Mouse (Mus musculus) NIH3T3 (cell line): ENCODE results near the gene Slc35c1.

Experiments used
- DNase-seq: peaks from one replicate; pipeline ENCODE4 v3.0.0-alpha.2; 2012; ENCODE audit warnings: low read depth

Slc35c1 gene

DNA sequence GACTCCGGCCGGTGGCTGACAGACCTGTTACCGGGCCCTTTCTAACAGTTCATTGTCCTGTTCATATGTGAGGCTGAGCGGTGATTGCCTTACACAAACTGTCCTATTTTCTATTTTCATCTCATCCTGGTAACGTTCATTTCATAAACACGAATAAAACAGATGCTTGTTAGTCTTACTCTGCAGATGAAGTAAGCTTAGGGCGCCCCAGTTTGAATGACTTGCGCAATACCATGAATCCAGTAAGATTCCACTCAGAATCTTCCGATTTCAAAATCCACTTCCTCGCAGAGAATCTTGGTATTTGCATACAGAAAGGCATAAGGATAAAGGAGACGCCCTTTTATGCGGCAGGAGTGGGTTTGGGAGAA is 26.0 kb downstream of the Slc35c1 start:
- DNase-seq: peak; percentile 66

DNA sequence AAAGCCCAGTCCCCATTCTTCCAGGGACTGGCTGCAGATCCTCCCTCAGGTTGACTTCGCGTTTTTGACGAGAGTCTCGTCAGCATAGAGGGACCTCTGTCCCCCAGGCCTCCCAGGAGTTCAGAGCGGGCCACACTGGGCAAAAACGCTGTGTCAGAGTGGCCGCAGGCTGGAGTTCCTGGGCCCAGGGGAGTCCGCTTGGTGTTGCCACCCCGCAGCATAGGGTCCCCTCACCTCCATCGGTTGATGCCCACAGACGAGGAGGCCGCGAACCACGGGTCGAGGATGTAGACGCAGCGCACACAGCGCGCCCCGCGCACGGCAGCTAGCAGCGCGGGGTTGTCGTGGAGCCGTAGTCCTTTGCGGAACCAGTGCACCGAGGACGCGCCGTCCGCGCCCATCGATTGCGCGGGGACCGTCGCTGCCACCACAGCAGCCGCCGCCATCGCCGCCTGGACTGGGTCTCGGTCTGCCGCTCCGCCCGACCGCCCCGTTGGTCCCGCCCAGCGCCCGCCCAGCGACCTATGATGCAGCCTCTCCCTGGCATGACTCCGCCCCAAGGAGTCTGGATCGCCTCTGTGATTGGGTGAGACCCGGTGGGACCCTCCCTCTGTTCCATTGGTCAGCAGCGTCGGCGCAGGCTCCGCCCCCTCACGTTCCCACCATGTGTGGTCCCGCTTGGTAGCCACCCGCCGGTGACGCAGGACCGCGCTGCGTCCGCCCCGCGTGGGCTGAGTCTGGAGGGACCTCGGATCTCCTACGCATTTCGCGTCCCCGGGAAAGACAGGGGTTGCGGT is 26.6 kb downstream of the Slc35c1 start, which contains the start of gene Cry2:
Gene Cry2, minus strand, starts transcription at position 466 of the 797 bp plus-strand sequence.
- peak; percentile 99 for DNase-seq

DNA sequence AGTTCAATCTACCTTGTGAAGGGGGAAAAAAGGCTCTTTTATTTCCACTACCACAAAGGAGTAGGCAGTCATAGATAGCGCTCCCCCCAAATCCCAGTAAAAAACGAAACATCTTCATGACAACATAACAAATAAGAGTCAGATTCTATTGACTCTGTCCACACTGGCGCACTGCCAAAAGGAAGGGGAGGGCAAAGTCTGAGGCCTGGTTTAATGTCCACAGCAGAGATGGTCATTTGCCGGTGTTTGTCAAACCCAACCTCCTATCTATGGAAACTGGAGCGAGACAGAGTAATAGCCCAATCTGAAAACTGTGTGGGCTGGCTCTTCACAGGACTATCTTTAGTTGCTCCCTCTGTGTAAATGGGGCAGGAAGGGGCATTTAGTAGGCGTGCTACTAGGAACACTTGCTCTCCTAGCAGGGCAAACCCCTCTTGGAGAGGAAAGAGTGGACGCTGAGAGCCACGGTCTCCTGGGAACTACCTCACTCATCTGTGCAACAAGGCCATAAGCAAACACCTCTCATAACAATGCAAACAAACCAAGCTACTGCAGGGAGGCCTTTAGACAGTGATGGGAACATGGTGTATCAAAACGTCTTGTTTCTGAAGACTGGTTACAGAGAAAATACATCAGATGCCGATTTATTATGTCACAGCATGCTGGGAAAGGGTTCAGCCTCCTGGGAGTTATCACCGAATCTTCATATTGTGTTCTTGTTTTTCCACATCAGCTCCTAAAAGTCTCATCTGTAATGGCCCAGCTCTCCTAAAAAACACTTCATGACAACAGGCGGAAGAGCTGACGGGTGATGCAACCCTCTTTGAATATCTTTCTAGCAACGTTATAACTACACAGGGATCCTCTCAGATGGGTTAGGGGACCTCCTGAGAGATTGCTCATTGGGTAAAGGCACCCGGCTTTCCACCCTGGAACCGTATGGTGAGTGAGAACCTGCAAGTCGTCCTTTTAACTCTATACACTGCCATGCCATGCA is 27.7 kb downstream of the Slc35c1 start:
- DNase-seq: peak; percentile 80

DNA sequence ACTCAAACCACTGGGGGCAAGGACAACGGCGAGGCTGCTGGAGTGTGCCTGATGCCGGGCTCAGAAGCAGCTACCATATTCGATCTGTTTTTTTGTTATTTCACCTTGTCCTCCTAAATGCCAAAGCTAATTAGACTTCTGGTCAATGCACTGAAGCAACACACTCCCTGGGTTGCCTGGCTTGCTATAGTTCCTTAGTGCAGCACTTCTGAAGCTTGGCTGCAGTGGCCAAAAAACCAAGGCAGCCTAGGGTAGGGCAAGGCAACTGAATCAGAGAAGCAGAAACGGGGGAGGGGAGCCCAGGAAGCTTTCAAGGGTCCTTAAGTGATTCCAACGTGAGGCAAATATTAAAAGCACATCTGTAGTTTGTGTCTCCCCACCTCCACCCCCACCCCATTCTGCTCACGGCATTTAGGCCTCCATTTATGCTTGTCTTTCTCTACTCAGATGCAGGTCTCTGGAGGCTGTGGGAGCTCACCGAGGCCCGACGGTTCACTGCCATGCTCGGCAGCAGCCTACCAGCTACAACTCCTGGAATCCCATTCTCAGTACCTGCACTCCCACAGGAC is 28.6 kb downstream of the Slc35c1 start:
- DNase-seq: peak; percentile 44

DNA sequence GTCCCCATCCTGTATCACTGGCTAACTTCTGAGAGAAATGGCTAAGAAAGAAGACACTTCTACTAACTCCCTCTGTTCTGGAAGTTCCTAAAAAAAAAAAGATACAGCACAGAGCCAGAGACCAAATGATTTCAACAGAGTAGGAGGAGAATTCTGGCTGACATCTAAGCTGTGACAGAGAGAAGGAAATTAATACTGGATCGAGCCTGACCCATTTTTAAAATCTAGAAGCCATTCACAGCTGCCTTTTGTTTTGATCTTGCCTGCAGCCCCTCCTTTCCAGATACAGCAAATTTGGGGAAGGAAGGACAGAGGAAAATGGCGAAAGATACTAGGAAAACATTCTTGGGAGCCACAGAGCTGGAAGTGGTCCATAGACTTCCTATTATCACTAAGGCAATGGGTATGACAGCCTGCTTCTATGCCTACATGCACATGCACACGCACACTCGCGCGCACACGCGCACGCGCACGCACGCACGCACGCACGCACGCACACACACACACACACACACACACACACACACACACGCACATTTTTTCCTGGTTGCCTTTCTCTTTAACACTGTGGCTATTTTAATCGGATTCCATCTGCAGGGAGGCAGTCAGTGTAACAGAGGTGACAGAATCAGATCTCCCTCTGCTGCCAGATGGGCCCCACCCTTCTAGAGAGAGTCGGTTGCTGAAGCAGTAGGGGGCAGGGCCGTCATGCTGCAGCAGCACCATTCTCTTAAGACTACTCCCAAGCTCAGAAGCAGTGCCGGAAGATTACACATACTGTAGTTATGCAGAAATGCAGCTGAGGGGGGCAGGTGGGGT is 29.4 kb downstream of the Slc35c1 start:
- DNase-seq: peak; percentile 87

DNA sequence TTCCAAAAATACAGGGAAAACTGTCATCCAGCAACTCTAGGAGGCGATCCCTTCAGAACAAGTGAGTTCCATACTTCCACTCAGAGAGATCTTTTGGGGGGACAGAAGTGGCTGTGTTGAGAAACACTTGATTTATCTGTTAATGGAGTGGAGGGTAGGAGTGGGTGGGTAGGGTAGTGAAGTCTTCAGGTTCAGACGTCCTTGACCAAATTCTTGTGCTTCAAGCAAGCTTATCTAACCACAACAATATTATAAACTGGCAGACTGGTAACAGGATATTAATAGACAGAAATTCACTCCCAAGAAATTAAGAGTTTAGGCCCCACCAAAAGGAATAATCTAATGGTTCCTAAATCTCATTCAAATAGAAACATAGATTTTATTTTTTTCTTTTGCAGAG is 30.2 kb downstream of the Slc35c1 start:
- no peak for DNase-seq

DNA sequence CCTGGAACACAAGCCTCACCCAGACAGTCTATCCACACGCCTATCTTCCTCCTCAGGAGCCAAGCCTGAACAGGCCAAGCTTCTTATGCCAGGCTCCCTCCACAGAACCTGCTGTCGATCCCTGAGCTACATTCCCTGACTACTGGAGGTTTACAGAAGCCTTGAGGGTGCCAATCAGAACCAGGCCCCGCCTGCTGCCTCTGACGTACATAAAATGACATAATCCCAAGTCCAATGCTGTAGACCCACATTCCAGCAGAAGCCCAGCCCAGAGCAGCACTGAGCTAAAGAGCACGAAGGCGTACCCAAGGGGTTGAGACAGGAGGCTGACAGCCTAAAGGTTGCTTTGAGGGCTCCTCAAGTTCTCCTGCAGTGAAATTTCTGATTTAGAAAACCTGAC is 32.5 kb downstream of the Slc35c1 start:
- no peak for DNase-seq

DNA sequence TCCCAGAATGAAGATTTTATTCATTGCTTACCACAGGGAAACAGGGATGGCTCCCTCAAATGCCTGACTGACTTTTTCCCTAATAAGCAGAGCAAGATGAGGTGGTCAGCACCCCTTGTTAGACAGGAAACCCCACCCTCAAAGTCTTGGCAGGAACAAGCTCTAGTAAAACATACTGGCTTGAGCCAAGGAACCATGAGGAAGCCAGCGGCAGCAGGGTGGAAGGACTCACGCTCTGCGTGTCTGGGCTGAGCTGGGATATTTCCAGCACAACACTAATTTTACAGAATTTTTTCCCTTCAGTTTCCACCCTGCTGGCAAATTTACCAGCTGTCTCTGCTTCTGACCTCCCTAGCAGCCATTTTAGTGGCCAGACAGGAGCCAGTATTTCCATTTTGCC is 33.9 kb downstream of the Slc35c1 start:
- DNase-seq: no peak

DNA sequence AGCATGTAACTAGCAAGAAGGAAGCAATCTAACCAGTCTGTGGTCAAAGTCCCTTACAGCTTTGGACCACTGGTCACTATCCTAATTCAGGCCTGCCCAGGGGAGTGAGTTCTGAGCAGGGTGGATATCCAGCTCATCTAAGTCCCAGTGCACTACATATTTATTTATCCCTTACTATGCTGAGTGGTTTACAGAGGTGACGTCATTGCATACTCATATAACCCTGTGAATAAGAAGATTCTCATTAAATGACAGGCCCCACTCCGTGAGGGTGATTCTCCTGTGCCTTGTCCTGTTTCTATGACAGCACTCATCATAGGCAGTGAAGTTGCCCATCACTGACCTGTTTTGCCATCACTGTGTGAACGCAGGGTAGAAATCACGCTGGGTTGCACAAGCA is 35.0 kb downstream of the Slc35c1 start:
- DNase-seq: no peak

DNA sequence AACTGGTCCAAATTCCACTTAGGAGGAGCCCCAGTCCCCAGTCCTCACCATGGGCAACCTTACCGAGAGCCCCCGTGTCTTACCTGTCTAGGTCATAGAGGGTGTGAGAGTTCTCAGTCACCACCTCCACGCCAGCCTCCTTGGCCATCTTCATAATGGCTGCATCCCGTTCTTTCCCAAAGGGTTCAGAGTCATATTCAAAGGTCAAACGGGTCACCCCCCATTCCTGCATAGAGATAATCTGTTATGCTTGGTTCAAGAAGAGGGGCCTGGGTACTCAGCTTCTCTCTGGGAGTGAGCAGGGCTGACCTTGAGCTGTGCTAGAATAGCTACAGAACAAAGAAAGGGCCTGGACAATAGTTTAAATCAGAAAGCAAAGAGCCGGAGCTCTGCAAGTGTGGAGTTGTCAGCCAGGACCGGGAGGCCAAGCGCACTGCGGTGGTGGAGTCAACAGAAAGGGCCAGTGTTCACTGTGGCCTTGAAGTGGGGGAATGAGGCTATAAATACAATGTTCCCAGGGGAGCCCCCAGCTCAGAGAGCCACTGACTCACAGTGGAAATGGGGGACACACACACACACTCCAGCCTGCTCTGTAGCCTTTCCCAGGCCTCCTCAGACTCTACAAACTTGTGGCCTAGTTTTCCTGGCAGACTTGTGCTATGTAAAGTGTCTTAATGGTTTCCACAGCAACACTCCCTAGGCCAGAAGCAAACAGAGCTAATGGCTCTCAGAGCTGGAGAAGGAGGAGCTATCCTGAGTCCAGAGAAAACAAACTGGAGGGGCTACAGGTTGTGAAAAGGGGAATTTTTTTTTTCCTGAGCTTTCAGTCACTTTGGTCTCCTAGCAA is 35.7 kb downstream of the Slc35c1 start:
- DNase-seq: peak; percentile 72

DNA sequence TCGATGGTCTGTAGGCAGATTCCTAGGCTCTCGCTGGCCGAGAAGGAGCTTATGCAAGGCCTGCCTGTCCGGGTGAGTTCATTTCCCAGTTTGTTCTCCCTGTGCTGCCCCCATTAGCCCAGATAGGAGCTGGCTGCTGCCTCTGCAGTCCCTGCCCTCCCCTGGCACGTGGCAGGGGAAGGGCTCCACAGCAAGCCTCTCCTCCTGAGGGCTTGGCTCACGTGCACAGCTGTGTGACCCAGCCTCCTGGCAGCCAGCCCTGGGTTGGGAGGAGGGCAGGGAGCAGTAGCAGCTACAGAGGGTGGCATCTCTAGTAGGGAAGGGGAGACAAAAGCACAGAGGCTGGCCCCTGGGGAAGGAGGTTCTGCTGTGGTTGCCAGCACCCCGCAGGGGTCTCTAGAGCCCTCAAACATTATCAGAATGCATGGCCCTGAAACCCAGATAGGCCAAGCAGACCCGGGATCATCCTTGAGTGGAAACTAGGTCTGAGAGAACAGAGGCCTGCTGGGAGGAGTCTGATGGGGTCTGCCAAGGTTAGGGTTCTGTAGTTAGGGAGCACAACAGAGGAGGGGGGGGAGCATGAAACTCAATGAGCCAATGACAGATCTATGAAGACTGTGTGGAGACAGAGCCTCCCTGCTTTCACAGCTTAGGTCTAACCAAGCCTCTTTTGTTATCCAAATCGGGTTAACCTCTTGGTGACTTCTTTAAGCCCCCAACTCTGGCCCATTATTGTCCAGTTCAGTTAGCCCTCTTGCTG is 36.5 kb downstream of the Slc35c1 start:
- DNase-seq: peak; percentile 60

DNA sequence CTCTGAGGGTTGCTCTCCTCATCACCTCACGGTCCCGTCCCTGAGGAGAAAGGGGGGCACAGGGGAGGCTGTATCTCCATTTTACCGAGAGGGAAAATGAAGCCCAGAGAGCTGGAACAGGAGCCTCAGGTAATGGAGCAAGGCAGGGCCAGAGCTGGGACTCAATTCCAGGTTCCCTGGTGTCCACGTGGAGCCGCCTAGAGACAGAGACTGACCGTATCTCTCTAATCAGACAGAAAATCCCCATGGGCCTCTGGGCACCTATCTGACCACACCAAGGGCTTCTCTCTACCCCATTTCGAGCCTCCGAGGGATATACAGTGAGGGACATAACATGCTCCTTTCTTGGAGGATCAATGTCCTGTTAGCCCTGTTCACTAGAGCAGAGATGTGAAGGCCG is 37.2 kb downstream of the Slc35c1 start:
- DNase-seq: no peak

DNA sequence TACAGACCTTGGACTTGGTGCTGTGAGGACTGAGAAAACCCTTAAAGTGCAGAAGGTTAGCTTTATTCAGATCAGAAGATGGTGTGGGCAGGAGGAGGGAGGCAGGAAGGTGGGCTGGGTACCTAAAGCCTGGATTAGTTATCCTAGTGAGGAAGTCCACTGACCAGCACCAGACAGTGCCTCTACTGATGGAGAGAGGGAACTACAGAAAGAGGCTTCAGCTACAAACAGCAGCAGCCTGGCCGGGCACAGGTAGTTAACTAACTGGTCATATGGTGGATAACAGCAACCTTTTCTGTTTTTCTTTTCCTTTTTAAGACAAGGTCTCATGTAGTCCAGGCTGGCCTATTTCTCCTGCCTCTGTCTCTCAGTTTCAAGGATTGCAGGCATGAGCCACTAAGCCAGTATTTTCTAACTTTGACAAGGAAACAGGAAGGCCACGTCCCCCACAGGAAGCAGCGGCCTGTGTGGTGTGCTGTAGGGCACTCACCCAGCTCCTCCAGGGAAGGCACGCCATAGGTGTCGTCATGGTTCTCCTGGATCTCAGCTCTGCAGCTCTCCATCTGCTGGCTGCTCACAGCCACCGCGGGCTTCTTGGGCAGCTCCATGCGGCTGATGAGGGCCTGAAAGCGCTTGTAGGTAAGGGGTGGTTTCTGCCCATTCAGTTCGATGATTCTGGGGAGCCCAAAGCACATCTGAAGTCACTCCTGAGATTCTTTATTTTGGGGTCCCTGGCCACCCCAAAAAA is 37.8 kb downstream of the Slc35c1 start:
- peak; percentile 28 for DNase-seq

DNA sequence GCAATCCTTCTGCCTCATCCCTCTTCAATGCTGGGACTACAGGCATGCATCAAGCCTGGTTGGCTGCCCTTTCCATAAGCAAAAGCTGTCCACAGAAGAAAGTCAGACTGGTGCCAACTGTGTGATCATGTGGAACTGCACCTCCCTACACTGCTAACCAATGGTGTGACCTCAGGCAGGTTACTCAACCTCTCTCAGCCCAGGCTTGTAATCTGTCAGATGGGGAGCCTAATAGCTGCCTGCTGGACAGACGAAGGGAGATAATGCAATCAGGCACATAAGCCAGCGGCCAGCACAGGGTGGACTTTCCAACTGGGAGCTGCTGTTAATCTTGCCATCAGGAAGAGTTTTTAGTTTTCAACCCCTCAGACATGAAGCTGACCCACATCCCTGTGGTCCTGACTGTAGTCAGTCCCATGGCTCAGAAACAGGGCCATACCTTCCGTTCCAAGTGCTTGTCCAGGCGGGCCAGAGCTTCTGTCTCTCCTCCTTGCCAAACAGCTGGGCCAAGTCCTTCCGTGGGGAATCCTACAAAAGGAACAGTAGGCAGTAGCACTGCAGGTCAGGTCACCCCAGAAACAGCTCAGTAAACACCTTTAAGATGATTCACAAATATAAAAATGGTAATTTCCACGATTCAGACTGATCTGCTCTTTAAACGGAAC is 38.5 kb downstream of the Slc35c1 start:
- no peak for DNase-seq

DNA sequence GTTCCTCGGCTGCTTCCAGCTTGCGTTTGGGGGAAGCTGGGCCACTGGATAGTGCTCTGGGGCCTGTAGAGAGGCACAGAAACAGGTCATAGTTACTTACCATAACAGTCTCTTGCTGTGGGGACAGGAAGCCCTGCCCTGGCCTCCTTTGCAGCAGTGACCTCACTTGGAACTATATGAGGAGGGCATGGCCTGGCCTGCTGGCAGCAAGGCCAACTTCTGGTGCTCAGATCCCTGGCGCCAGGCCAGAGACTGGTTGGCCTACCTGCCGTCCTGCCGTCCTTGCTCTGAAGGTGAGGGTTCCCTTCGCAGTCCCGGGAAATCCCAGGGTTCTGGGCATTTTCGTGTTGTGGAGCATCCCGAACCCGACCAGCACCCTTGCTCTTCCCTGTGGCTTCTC is 48.6 kb downstream of the Slc35c1 start:
- no peak for DNase-seq

DNA sequence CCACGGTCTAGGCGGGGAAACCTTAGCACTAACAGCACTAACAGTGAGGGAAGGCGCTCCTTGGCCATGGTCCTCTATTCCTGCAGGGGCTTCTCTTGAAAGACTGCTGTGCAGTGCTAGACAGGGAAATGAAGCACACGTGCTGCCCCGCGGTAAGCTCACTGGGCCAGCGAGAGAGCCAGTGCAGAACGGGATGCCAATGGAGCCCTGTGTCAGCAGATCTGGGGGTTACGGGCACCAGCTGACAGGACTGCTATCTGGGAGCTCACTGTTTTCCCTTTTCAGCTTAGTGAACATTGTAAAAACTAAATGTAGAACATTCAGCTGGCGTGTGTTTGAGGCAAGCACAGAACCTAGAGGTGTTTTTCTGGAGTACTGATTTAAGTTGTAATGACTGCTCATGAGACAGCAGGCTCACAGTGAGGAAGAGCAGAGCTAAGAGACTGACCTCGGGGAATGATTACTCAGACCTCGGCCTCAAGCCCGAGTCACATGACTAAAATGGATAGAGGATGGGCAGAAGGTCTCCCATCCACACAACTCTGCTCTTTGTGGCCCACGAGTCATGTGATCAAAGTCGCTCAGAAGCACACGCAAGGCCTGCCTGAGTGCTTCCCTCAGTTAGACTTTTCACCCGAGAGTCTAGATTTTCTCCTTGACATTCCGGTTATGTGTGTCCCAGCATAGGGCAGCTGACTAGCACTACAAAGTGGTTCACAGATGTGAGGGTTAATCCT is 51.9 kb downstream of the Slc35c1 start:
- no peak for DNase-seq

DNA sequence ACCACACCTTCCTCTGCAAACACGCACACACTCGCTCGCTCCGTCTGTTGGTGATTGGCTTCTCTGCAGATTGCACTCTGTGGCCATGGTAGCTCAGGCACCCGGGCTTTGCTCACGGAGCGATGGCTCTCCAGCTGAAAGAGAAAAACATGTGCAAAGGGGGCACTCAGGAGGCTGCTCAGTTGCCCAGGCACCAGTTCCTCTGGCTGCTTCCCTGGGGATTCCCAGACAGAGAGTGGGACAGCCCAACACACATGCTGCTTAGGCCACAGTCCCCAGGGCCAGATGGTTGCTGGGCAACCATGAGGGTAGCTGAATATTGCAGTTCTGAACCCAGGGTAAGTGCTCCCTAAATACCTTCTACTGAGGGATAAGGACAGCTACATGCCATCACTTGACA is 54.7 kb downstream of the Slc35c1 start:
- no peak for DNase-seq

DNA sequence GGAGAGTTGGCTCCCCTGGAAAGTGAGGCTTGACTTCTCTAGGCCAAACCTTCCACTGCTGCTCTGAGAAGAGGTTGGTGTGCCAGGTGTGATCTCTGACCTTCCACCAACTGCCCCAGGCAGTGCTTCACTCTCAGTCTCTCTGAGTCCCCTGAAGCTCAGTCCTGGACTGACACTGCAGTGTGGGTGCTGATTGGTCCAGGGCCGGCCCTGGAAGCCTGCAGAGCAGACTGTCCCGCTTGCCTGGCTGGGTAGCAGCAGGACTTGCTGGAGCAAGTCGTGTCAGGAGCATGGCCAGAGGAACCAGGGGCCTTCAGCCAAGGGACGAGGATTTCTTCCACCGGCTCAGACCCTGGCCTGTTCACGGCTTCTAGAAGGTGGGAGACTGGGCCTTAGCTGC is 55.6 kb downstream of the Slc35c1 start:
- no peak for DNase-seq
